Mouse (Mus musculus): ENCODE results near the gene Abcc8. TPM values are rescaled to one million over a fixed set of nuclear protein-coding genes. Genes with fewer than 3 reads are reported as not detected.
A peak's percentile ranks its signal among the peaks of the same experiment; 100 is the strongest.
"Not testable (repeated sequence)": the region's sequence is repeated elsewhere in the genome, so short reads cannot be mapped to it uniquely, and the experiment has no call there.

Gene Abcc8
- polyA plus RNA-seq, 1 experiment from 2014 or later: 11.4 TPM

DNA sequence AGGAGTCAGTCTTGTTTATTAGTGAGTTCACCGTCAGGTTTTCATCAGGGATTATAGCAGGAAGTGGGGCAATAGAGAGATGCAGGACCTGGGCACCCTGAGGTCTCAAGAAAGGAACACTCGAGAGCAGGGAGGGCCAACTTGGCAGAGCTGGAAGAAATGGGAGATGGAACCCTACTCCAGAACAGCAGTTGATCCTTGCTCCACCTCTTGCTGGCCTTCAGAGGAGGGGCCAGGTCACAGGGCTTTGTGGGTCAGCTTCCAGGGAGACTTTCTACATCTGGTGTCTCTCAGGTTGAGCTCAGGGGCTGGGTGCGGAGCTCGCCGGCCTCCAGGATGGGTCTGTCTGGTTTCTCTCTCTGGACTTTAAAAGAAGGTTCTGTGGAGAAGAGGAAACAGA is 15.5 kb upstream of the Abcc8 start:
- Histone ChIP-seq H3K9me3 (no peaks in the 10 kb centered on the region), H3K36me3 (no peaks in the 10 kb centered on the region), H3K4me2 (no peak overlapping the region), H3K27ac (replicated peaks) (no peak overlapping the region), H3K4me3 (no peak overlapping the region), H3K9ac (no peak overlapping the region), H3K27me3 (no peaks in the 10 kb centered on the region), H3K4me1 (replicated peaks) (no peaks in the 10 kb centered on the region)
- 87% methylated on average over 5 of the region's 5 CpGs for WGBS
- ATAC-seq (ENCODE audit: low FRiP score, low read depth): no peak

DNA sequence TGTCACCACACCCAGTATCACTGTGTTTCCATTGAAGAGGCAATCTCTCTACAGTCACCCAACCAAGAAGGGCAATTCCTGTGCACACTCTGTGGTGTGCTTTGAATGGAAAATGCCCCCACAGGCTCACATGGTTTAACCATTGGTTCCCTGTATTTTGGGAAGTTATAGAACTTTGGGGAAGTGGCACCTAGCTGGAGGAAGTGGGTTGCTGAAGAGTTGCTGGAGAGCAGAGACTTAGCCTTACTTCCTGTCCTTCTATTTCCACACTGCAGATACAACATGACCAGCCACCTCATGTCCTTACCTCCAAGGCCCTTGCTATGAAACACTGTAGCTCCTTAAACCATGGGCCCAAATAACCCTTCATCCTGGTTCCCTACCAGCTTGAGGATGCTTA is 4.4 kb upstream of the Abcc8 start:
- no peak for ATAC-seq (ENCODE audit: low FRiP score, low read depth)
- Histone ChIP-seq H3K27me3 (peaks cover 11% of the 10 kb centered on the region), H3K4me1 (replicated peaks) (peaks cover 10% of the 10 kb centered on the region), H3K9ac (no peak overlapping the region), H3K4me2 (no peak overlapping the region), H3K27ac (replicated peaks) (no peak overlapping the region), H3K4me3 (no peak overlapping the region), H3K9me3 (no peaks in the 10 kb centered on the region), H3K36me3 (no peaks in the 10 kb centered on the region)

DNA sequence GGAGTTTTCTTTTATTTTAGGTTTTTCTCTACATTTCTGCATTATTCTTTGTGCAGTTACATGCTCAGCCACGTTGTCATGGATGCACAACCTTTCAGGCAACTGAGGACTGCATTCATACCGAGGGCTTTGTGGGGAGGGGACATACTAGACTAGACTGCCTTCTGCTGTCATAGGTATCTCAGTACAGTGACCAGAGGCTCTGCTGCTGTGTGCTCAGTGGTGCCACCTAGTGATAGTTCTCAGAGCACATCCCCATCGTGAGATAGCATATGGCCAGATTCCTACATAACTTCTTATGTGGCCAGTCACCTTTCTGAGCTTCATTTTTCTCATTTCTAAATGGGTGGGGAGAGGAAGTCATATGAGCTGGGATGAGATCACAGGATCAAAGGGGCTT is 1.8 kb upstream of the Abcc8 start:
- H3K4me2 ChIP-seq: no peak overlapping the region
- no peak overlapping the region for H3K4me3 ChIP-seq
- H3K4me1 ChIP-seq (replicated peaks): peaks cover 14% of the 10 kb centered on the region
- peaks cover 18% of the 10 kb centered on the region for H3K27me3 ChIP-seq
- peak; percentile 63 for ATAC-seq (ENCODE audit: low FRiP score, low read depth)
- H3K36me3 ChIP-seq: no peaks in the 10 kb centered on the region
- no peak overlapping the region for H3K9ac ChIP-seq
- no peak overlapping the region for H3K27ac ChIP-seq (replicated peaks)
- 3% methylated on average over 3 of the region's 3 CpGs for WGBS
- H3K9me3 ChIP-seq: no peaks in the 10 kb centered on the region

DNA sequence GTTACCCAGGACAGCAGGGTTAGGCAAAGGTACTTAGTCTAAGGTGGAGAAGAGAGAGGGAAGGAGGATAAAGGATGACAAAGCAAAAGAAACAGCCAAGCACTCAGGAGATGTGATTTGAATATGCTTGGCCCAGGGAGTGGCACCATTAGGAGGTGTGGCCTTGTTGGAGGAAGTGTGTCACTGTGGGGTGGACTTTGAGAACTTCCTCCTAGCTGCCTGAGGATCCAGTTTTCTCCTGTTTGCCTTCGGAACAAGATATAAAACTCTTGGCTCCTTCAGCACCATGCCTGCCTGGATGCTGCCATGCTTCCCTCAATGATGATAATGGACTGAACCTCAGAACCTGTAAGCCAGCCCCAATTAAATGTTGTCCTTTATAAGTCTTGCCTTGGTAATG is 10.9 kb downstream of the Abcc8 start:
- H3K4me1 ChIP-seq (replicated peaks); H3K9ac ChIP-seq; H3K4me3 ChIP-seq; H3K9me3 ChIP-seq; H3K36me3 ChIP-seq; ATAC-seq (ENCODE audit: low FRiP score, low read depth); H3K27me3 ChIP-seq; H3K27ac ChIP-seq (replicated peaks); H3K4me2 ChIP-seq: not testable (repeated sequence)
- 97% methylated on average over 1 of the region's 1 CpGs for WGBS

- Histone ChIP-seq H3K9ac (no peak overlapping the region), H3K4me1 (replicated peaks) (no peaks in the 10 kb centered on the region), H3K9me3 (no peaks in the 10 kb centered on the region), H3K27me3 (no peaks in the 10 kb centered on the region), H3K27ac (replicated peaks) (no peak overlapping the region), H3K4me2 (no peak overlapping the region), H3K36me3 (no peaks in the 10 kb centered on the region; the same call in 1 of the 2 replicates), H3K4me3 (no peak overlapping the region)
- WGBS: 95% methylated on average over 6 of the region's 6 CpGs
- no peak for ATAC-seq (ENCODE audit: low FRiP score, low read depth)
These were observed 11.4 kb downstream of the Abcc8 start for GRCm38 (mm10) chr7:46168402-46168801.

GRCm38 (mm10) chr7:46167901-46168300 is 11.9 kb downstream of the Abcc8 start:
- Histone ChIP-seq H3K27me3 (no peaks in the 10 kb centered on the region), H3K27ac (replicated peaks) (no peak overlapping the region), H3K9me3 (no peaks in the 10 kb centered on the region), H3K4me1 (replicated peaks) (peaks cover 2% of the 10 kb centered on the region; the same call in 1 of the 2 replicates), H3K4me2 (no peak overlapping the region), H3K9ac (no peak overlapping the region), H3K36me3 (no peaks in the 10 kb centered on the region; the same call in 1 of the 2 replicates), H3K4me3 (no peak overlapping the region)
- 92% methylated on average over 7 of the region's 7 CpGs for WGBS
- ATAC-seq (ENCODE audit: low FRiP score, low read depth): no peak

DNA sequence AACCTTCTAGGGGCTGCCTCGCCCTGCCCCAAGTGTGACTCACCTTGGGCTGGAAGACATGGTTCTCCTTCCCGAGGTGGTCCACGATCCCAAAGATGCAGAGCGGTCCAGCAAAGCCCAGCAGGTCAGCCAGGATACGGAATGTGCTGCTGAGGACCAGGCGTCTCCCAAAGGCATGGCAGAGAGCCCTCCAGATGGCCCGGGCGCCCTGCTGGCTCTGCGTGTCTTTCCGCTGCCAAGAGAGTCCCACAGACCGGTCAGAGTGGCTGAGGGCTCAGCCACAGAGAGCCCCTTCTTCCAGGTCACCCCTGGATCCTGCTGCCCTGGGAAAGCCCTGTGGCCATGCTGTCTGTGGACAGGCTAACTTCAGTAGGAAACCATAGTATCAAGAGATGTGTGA is 14.0 kb downstream of the Abcc8 start:
- H3K9ac ChIP-seq: no peak overlapping the region
- H3K9me3 ChIP-seq: no peaks in the 10 kb centered on the region
- H3K4me2 ChIP-seq: no peak overlapping the region
- H3K27me3 ChIP-seq: no peaks in the 10 kb centered on the region
- no peak overlapping the region for H3K4me3 ChIP-seq
- H3K36me3 ChIP-seq: no peaks in the 10 kb centered on the region; the same call in 1 of the 2 replicates
- H3K4me1 ChIP-seq (replicated peaks): peaks cover 11% of the 10 kb centered on the region
- 94% methylated on average over 11 of the region's 11 CpGs for WGBS
- no peak for ATAC-seq (ENCODE audit: low FRiP score, low read depth)
- H3K27ac ChIP-seq (replicated peaks): no peak overlapping the region

DNA sequence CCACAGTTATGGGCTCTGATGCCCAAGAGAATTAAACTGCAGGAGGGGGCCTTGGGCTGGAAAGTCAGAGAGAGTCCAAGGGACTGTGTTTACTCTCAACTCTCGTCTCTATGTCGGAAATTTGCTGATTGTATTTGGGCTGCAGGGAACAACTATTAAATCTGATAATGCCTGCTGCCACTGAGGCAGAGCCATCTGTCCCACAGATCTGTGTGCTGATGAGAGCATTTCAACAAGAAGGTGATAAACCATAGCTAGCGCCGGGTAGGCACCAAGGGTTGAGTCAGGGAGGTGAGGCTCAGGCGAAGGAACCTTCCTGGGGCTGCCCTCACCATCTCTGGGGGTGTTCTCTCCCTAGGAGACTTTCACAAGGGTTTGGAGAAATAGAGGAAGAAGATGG is 17.1 kb downstream of the Abcc8 start:
- ATAC-seq (ENCODE audit: low FRiP score, low read depth): no peak
- H3K9me3 ChIP-seq: no peaks in the 10 kb centered on the region
- 63% methylated on average over 5 of the region's 5 CpGs for WGBS
- H3K4me3 ChIP-seq: no peak overlapping the region
- no peak overlapping the region for H3K9ac ChIP-seq
- peaks cover 11% of the 10 kb centered on the region for H3K4me1 ChIP-seq (replicated peaks)
- peak overlapping the region; percentile 61 for H3K27ac ChIP-seq (replicated peaks)
- no peaks in the 10 kb centered on the region for H3K36me3 ChIP-seq
- H3K4me2 ChIP-seq: no peak overlapping the region
- H3K27me3 ChIP-seq: no peaks in the 10 kb centered on the region

DNA sequence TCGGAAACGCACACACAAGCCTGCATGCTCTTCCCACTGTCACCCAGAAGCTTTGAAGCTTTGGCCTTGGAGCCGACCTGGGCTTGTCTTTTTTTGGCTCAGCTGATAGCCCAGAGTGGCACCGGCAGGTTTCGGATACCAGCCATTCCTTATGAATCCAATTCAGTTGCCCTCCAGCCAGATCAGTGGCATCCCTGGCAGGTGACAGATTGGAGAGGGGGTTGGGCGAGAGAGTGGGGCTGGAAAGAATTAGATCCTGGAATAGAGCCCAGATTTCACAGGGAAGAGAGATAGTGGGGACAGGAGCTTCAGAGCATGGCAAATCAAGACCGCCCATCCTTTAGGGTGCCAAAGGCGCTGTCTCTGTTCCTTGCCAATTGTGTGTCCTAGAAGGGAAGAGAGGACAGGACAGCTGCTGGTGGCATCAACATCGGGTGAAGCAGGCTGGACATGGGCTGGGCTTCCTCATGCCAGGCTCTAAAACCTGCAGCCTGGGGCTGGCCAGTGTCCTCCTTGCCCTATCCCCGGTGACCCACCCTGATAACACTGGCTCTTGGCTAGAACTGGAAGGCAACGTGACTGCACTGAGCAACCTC is 17.6 kb downstream of the Abcc8 start:
- ATAC-seq (ENCODE audit: low FRiP score, low read depth): peak; percentile 28; the same call in 1 of the 2 replicates
- Histone ChIP-seq H3K4me2 (no peak overlapping the region), H3K27ac (replicated peaks) (peak overlapping the region; percentile 61), H3K27me3 (no peaks in the 10 kb centered on the region), H3K9ac (no peak overlapping the region), H3K9me3 (no peaks in the 10 kb centered on the region), H3K4me1 (replicated peaks) (peaks cover 11% of the 10 kb centered on the region), H3K4me3 (no peak overlapping the region), H3K36me3 (no peaks in the 10 kb centered on the region)
- 54% methylated on average over 11 of the region's 11 CpGs for WGBS

GRCm38 (mm10) chr7:46161615-46162014 is 18.2 kb downstream of the Abcc8 start:
- no peak for ATAC-seq (ENCODE audit: low FRiP score, low read depth)
- H3K27ac ChIP-seq (replicated peaks): no peak overlapping the region

GRCm38 (mm10) chr7:46157746-46158145 is 22.1 kb downstream of the Abcc8 start:
- no peaks in the 10 kb centered on the region for H3K27me3 ChIP-seq
- H3K4me3 ChIP-seq: no peak overlapping the region
- H3K4me2 ChIP-seq: no peak overlapping the region
- no peak overlapping the region for H3K9ac ChIP-seq
- no peak overlapping the region for H3K27ac ChIP-seq (replicated peaks)
- WGBS: 61% methylated on average over 7 of the region's 7 CpGs
- H3K36me3 ChIP-seq: no peaks in the 10 kb centered on the region
- ATAC-seq (ENCODE audit: low FRiP score, low read depth): no peak
- no peaks in the 10 kb centered on the region for H3K9me3 ChIP-seq
- peaks cover 21% of the 10 kb centered on the region for H3K4me1 ChIP-seq (replicated peaks)

More at GRCm38 (mm10) chr7:46161615-46162014, 18.2 kb downstream of the Abcc8 start:
- H3K4me3 ChIP-seq: no peak overlapping the region
- H3K36me3 ChIP-seq: no peaks in the 10 kb centered on the region
- no peak overlapping the region for H3K4me2 ChIP-seq
- H3K9me3 ChIP-seq: no peaks in the 10 kb centered on the region
- no peaks in the 10 kb centered on the region for H3K27me3 ChIP-seq
- H3K9ac ChIP-seq: no peak overlapping the region
- WGBS: 7% methylated on average over 3 of the region's 3 CpGs
- H3K4me1 ChIP-seq (replicated peaks): peaks cover 11% of the 10 kb centered on the region

DNA sequence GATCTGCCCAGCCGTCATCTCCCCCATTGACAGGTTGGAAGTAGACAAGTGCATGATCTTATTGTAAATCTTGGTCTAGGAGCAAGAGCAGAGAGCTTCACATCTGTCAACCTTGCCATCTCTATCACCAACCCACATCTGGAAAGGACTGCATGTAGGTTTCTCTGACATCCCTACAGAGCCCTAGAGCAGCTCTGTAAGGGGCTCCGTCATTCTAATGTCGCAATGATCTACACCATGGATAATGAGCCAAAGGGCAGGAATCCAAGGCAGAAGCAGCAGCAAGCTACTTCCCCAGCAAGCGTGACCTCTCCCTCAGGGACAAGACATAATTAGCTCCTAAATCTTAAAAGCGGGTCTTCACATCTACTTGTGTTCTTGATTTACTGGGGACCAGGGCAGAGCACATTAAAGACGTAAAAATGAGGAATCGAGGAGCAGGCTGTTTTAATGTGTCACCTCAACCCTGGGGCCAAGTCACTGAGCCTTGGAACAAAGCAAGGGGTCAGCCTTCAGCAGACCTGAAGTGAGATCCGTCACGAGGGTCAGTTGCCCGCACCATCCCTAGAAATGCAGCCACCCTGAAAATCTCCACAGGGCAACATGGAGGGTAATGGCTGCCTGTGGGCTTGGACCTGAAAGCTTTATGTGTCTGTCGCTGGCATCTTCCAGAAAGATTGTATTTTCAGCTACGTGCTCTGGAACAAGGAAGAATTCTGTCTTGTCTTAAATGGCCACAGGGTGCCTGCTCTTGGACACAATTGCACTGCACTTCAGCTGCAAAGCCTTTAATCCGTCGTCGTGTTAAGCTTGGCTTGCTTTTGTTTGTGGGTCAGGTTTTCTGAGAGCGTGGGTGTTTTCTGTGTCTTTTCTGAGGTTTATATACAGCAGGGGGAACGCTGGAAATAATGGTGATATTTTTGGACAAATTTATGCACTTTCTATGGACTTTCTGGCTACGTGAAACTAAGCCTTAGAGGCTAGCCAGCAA is 25.0 kb downstream of the Abcc8 start:
- H3K9me3 ChIP-seq: no peaks in the 10 kb centered on the region
- H3K27ac ChIP-seq (replicated peaks): peak overlapping the region; percentile 4; the same call in 1 of the 2 replicates
- no peaks in the 10 kb centered on the region for H3K36me3 ChIP-seq
- no peak overlapping the region for H3K4me3 ChIP-seq
- ATAC-seq (ENCODE audit: low FRiP score, low read depth): no peak
- H3K4me1 ChIP-seq (replicated peaks): peaks cover 13% of the 10 kb centered on the region
- no peaks in the 10 kb centered on the region for H3K27me3 ChIP-seq
- 33% methylated on average over 18 of the region's 18 CpGs for WGBS
- H3K9ac ChIP-seq: no peak overlapping the region
- H3K4me2 ChIP-seq: no peak overlapping the region
